In the genomic region with DNA sequence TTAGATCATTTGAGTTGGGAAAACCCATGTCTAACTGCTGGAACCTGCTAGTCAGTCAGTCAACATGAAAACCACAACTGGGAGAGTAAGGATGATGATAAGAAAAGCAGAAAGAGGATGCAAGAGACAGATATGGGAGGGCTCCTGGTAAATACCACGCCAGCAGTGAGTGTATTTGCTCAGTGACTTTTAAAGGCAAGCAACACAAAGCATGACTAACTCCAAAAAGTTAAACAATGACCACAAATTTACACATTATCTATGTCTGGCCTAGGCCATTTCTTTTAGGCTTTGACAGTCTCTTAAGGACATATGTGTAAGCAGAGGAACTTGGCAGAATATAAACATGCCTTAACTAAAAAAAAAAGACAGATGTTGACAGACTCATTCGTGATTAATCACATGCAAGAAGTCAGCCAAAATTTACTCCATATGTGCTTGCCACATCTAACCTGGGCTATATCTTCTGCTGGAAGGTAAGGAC, we compare ENCODE assay signal across 20 mouse cellular contexts. TPM values are rescaled to one million over a fixed set of nuclear protein-coding genes. Genes with fewer than 3 reads are reported as not detected.
DNase-seq lines count a peak whose midpoint lies in the region; ATAC-seq and TF ChIP-seq lines count a peak whose summit lies in the region.
"Had no signal": no experiment of that assay in that cellular context is flagged by ENCODE, and none has a peak within 500 bp of the region (broad histone marks: within the 10 kb centered on the region; RNA-seq: fewer than 3 reads in every experiment).

No protein-coding gene starts in this region.

- no peak overlapping the region for H3K4me2 ChIP-seq in heart, embryonic 12.5 days
- peak overlapping the region; percentile 34 for H3K4me2 ChIP-seq in liver, embryonic 16.5 days (ENCODE audit: low read depth, low read length)
- H3K4me2 ChIP-seq in lung, postnatal 0 days (replicated peaks; ENCODE audit: low read depth, low read length): no peak overlapping the region
- H3K4me2 ChIP-seq: embryonic facial prominence, embryonic 13.5 days; hindbrain, embryonic 15.5 days; limb, embryonic 15.5 days; midbrain, embryonic 13.5 days had no signal

- DNase-seq in heart, embryonic 10.5 days (ENCODE audit: low spot score): no peak
- peak; percentile 95 for DNase-seq in MEL-GATA-1-ER (ENCODE audit: extremely low read depth, low read depth)
- DNase-seq in cerebellum, adult 18-20 months: no peak
- DNase-seq in lung, postnatal 0 days (ENCODE audit: low spot score): no peak
- DNase-seq in thymus, adult 18-20 months: no peak
- DNase-seq: adrenal gland, postnatal 14 days; B cell, adult 2 months; cerebellum, postnatal 25 days; heart, adult 18-20 months; heart, postnatal 14 days; kidney, adult 8-10 months had no signal

- no peaks in the 10 kb centered on the region for H3K36me3 ChIP-seq in heart, embryonic 12.5 days
- no peaks in the 10 kb centered on the region for H3K36me3 ChIP-seq in heart, embryonic 10.5 days
- no peaks in the 10 kb centered on the region for H3K36me3 ChIP-seq in liver, embryonic 16.5 days (ENCODE audit: control insufficient read depth, insufficient read depth)
- H3K36me3 ChIP-seq in lung, postnatal 0 days (ENCODE audit: insufficient read depth, low read length): no peaks in the 10 kb centered on the region
- H3K36me3 ChIP-seq: embryonic facial prominence, embryonic 13.5 days; hindbrain, embryonic 15.5 days; limb, embryonic 15.5 days; midbrain, embryonic 13.5 days had no signal

- H3K27me3 ChIP-seq in heart, embryonic 12.5 days (replicated peaks): no peaks in the 10 kb centered on the region
- no peaks in the 10 kb centered on the region for H3K27me3 ChIP-seq in heart, embryonic 10.5 days (ENCODE audit: insufficient read depth, poor library complexity, severe bottlenecking)
- H3K27me3 ChIP-seq in liver, embryonic 16.5 days (ENCODE audit: control insufficient read depth, insufficient read depth, low read depth, low read length): no peaks in the 10 kb centered on the region
- no peaks in the 10 kb centered on the region for H3K27me3 ChIP-seq in lung, postnatal 0 days (replicated peaks; ENCODE audit: insufficient read depth, low read length)
- H3K27me3 ChIP-seq: embryonic facial prominence, embryonic 13.5 days; hindbrain, embryonic 15.5 days; limb, embryonic 15.5 days; midbrain, embryonic 13.5 days had no signal

- no peak overlapping the region for H3K4me3 ChIP-seq in heart, embryonic 12.5 days
- H3K4me3 ChIP-seq in heart, embryonic 10.5 days: no peak overlapping the region
- H3K4me3 ChIP-seq in liver, embryonic 16.5 days (ENCODE audit: low read depth, low read length): no peak overlapping the region
- no peak overlapping the region for H3K4me3 ChIP-seq in lung, postnatal 0 days (ENCODE audit: low read depth, low read length)
- H3K4me3 ChIP-seq: embryonic facial prominence, embryonic 13.5 days; hindbrain, embryonic 15.5 days; layer of hippocampus, adult 2 months; limb, embryonic 15.5 days; midbrain, embryonic 13.5 days had no signal

- H3K9ac ChIP-seq in heart, embryonic 12.5 days: no peak overlapping the region
- peak overlapping the region; percentile 40; the same call in 1 of the 2 replicates for H3K9ac ChIP-seq in liver, embryonic 16.5 days (ENCODE audit: low read depth, low read length)
- H3K9ac ChIP-seq in lung, postnatal 0 days (replicated peaks; ENCODE audit: low read depth): no peak overlapping the region
- H3K9ac ChIP-seq: embryonic facial prominence, embryonic 13.5 days; hindbrain, embryonic 15.5 days; limb, embryonic 15.5 days; midbrain, embryonic 13.5 days had no signal

- no peaks in the 10 kb centered on the region for H3K4me1 ChIP-seq in heart, embryonic 12.5 days (replicated peaks)
- H3K4me1 ChIP-seq in heart, embryonic 10.5 days: no peaks in the 10 kb centered on the region
- H3K4me1 ChIP-seq in liver, embryonic 16.5 days (ENCODE audit: control insufficient read depth, low read depth, low read length): peaks cover 10% of the 10 kb centered on the region
- H3K4me1 ChIP-seq in lung, postnatal 0 days (ENCODE audit: insufficient read depth, low read depth, low read length): no peaks in the 10 kb centered on the region
- H3K4me1 ChIP-seq: embryonic facial prominence, embryonic 13.5 days; hindbrain, embryonic 15.5 days; limb, embryonic 15.5 days; midbrain, embryonic 13.5 days had no signal

- TF ChIP-seq CTCF in lung, postnatal 0 days (IDR thresholded peaks at IDR 0.05): no peak

- no peak overlapping the region for H3K27ac ChIP-seq in heart, embryonic 12.5 days (ENCODE audit: poor library complexity, severe bottlenecking)
- H3K27ac ChIP-seq in heart, embryonic 10.5 days: no peak overlapping the region
- peak overlapping the region; percentile 96 for H3K27ac ChIP-seq in liver, embryonic 16.5 days (ENCODE audit: low read length)
- no peak overlapping the region for H3K27ac ChIP-seq in lung, postnatal 0 days (ENCODE audit: low read length)
- H3K27ac ChIP-seq: embryonic facial prominence, embryonic 13.5 days; hindbrain, embryonic 15.5 days; layer of hippocampus, adult 2 months; limb, embryonic 15.5 days; midbrain, embryonic 13.5 days had no signal

- 42% methylated on average over 2 of the region's 2 CpGs for WGBS in heart, embryonic 12.5 days
- 62% methylated on average over 2 of the region's 2 CpGs for WGBS in heart, embryonic 10.5 days
- WGBS in liver, embryonic 16.5 days (ENCODE audit: insufficient replicate concordance): 15% methylated on average over 2 of the region's 2 CpGs
- 29% methylated on average over 2 of the region's 2 CpGs for WGBS in lung, postnatal 0 days

- ATAC-seq in heart, embryonic 12.5 days (ENCODE audit: insufficient number of reproducible peaks, low FRiP score): peak; percentile 59; the same call in 1 of the 2 replicates
- ATAC-seq in erythroblast, adult 5-6 weeks (replicated peaks; ENCODE audit: low FRiP score, poor library complexity, severe bottlenecking): peak; percentile 96
- peak; percentile 97 for ATAC-seq in liver, embryonic 16.5 days (ENCODE audit: low read depth)
- ATAC-seq in lung, postnatal 0 days: no peak
- ATAC-seq: forebrain, embryonic 14.5 days; midbrain, embryonic 13.5 days had no signal

- no peak for TF ChIP-seq EP300 in lung, postnatal 0 days (IDR thresholded peaks at IDR 0.05)

- H3K9me3 ChIP-seq in heart, embryonic 12.5 days (replicated peaks): peaks cover 9% of the 10 kb centered on the region; the same call in 1 of the 2 replicates
- H3K9me3 ChIP-seq in heart, embryonic 10.5 days: no peaks in the 10 kb centered on the region; the same call in 1 of the 2 replicates
- no peaks in the 10 kb centered on the region for H3K9me3 ChIP-seq in liver, embryonic 16.5 days (replicated peaks; ENCODE audit: control insufficient read depth, low read length)
- H3K9me3 ChIP-seq in lung, postnatal 0 days (ENCODE audit: low read length): no peaks in the 10 kb centered on the region
- H3K9me3 ChIP-seq: limb, embryonic 15.5 days had no signal

RNA-seq across cellular contexts. Expression of gene Resf1, which starts 30.9 kb away (rescaled TPM):
- polyA plus RNA-seq in heart, embryonic 12.5 days (2016; fragmentation: Nextera tagmentation; extraction: Ambion mirVana): 30.6 and 33.3 TPM in 2 replicates
- polyA plus RNA-seq in heart, embryonic 10.5 days (2016; fragmentation: Nextera tagmentation; extraction: Ambion mirVana): 28.3 and 45.5 TPM in 2 replicates
- total RNA-seq in erythroblast, adult 5-6 weeks (2015; ENCODE audit: low replicate concordance): 232 and 275 TPM in 2 replicates
- 271 and 321 TPM in 2 replicates for total RNA-seq in erythroblast, adult 5-6 weeks (2017; ENCODE audit: low replicate concordance)
- 28.0 and 32.0 TPM in 2 replicates for polyA plus RNA-seq in liver, embryonic 16.5 days (2015; fragmentation: Nextera tagmentation; extraction: Ambion mirVana)
- 46.4 and 46.9 TPM in 2 replicates for polyA plus RNA-seq in lung, postnatal 0 days (2015; fragmentation: Nextera tagmentation; extraction: Ambion mirVana)
